Mouse (Mus musculus): Measurements from ENCODE around the gene Rarg.

Rarg gene

GRCm38 (mm10) chr15:102203835-102204381, 53.4 kb downstream of the Rarg start:
- peak; percentile 80 to 83 for DNase-seq

- peak; percentile 98 to 99 for DNase-seq
These were observed 54.1 kb downstream of the Rarg start, which contains the start of gene Zfp740 for GRCm38 (mm10) chr15:102202971-102203834. TSS of gene Zfp740 (plus strand) at chr15:102203249.

- DNase-seq: no peak
These were observed 58.5 kb downstream of the Rarg start for GRCm38 (mm10) chr15:102198841-102199240.

- DNase-seq: no peak
These were observed 61.9 kb downstream of the Rarg start for GRCm38 (mm10) chr15:102195373-102195772.

GRCm38 (mm10) chr15:102194439-102194838, 62.9 kb downstream of the Rarg start:
- DNase-seq: no peak

- no peak for DNase-seq
These were observed 63.7 kb downstream of the Rarg start for GRCm38 (mm10) chr15:102193652-102194051.

- no peak for DNase-seq
These were observed 64.4 kb downstream of the Rarg start for GRCm38 (mm10) chr15:102192820-102193386.

- DNase-seq: no peak
These were observed 65.0 kb downstream of the Rarg start for GRCm38 (mm10) chr15:102192271-102192812.

GRCm38 (mm10) chr15:102191699-102192098, 65.6 kb downstream of the Rarg start:
- no peak for DNase-seq

- no peak for DNase-seq
These were observed 68.4 kb downstream of the Rarg start for GRCm38 (mm10) chr15:102188883-102189282.

- no peak for DNase-seq
These were observed 69.2 kb downstream of the Rarg start for GRCm38 (mm10) chr15:102188096-102188495.

- DNase-seq: no peak
These were observed 71.1 kb downstream of the Rarg start for GRCm38 (mm10) chr15:102186239-102186638.

Measured in cerebellum, postnatal 10 days (tissue).